Mouse (Mus musculus) forebrain, embryonic 10.5 days (tissue): ENCODE measurements at regions not wholly inside any gene's neighbourhood (a gene's known extent, or its start where the extent isn't known, plus 50 kb on each side); places are given as distances from the start of the nearest gene placed in this dataset.

Experiments
- DNase-seq: peaks from one replicate; pipeline ENCODE4 v3.0.0-alpha.2; 2017; ENCODE audit warnings: low spot score; ENCODE audit errors: extremely low spot score
- H3K27ac ChIP-seq: fragments of 300-500 bp; sonication (generic); 2 replicates; pipeline ENCODE4 v1.5.1; 2016; ENCODE audit warnings: mild to moderate bottlenecking
- H3K27me3 ChIP-seq: fragments of 300-500 bp; sonication (generic); 2 replicates; pipeline ENCODE4 v1.6.1; 2016; ENCODE audit warnings: mild to moderate bottlenecking; ENCODE audit not compliant: poor library complexity, severe bottlenecking
- H3K36me3 ChIP-seq: fragments of 300-500 bp; sonication (generic); replicated peaks from 2 replicates; pipeline ENCODE4 v1.6.1; 2016; ENCODE audit warnings: mild to moderate bottlenecking, moderate library complexity
- H3K4me1 ChIP-seq: fragments of 300-500 bp; sonication (generic); 2 replicates; pipeline ENCODE4 v1.6.1; 2016
- H3K4me3 ChIP-seq: fragments of 300-500 bp; sonication (generic); 2 replicates; pipeline ENCODE4 v1.5.1; 2016; ENCODE audit warnings: mild to moderate bottlenecking, moderate library complexity
- H3K9me3 ChIP-seq: fragments of 300-500 bp; sonication (generic); 2 replicates; pipeline ENCODE4 v1.6.1; 2016; ENCODE audit warnings: mild to moderate bottlenecking, moderate library complexity
- WGBS: fragments of 180-500 bp; shearing (Covaris S2); methylation state at CpG from one replicate; pipeline ENCODE4 v1.1.7; 2016; 5-methylcytosine and 5-hydroxymethylcytosine counted together

DNA sequence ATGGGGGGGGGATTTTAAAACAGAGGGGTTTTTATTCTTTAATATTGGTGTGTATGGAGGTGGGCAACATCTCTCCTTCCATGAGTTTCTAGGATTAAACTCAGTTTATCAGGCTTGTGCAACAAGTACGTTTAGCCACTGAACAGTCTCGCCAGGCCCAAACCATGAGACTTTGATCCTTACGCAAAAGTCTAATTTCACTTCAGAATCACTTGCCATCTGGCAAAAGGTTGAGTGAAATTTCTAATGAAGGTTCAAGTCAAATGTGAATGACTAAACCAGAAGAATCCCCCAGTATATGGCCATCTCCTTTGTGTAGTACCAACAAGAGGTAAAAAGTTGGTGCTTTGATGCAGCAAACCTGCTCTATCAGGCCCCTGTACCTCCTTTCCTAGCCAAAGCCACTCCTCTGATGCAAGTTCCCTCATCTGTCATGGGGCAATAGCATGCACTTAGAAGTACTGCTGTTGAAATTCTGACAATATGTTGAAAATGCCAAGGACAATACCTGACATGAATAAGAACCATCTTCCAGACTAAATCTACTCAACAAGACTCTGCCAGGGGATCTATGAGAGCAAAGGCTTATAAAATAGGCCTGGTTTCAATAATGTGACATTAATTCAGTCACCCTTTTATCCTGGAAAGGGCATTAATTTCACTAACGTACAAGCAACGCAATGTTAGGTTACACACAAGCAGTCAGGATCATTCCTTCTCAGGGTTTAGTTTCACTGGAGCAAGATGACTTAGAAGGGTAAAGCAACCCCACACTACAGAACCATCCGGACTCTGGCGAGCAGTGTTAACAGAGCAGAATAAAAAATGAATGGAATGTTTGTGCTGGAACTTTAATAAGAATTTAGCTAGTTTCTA is 51.9 kb upstream of the Nampt start:
- H3K9me3 ChIP-seq: no peaks in the 10 kb centered on the region
- H3K4me3 ChIP-seq: no peak overlapping the region
- 90% methylated on average over 7 of the region's 7 CpGs for WGBS
- no peak for DNase-seq
- no peak overlapping the region for H3K27ac ChIP-seq
- no peaks in the 10 kb centered on the region for H3K4me1 ChIP-seq
- no peaks in the 10 kb centered on the region for H3K27me3 ChIP-seq
- no peaks in the 10 kb centered on the region for H3K36me3 ChIP-seq

DNA sequence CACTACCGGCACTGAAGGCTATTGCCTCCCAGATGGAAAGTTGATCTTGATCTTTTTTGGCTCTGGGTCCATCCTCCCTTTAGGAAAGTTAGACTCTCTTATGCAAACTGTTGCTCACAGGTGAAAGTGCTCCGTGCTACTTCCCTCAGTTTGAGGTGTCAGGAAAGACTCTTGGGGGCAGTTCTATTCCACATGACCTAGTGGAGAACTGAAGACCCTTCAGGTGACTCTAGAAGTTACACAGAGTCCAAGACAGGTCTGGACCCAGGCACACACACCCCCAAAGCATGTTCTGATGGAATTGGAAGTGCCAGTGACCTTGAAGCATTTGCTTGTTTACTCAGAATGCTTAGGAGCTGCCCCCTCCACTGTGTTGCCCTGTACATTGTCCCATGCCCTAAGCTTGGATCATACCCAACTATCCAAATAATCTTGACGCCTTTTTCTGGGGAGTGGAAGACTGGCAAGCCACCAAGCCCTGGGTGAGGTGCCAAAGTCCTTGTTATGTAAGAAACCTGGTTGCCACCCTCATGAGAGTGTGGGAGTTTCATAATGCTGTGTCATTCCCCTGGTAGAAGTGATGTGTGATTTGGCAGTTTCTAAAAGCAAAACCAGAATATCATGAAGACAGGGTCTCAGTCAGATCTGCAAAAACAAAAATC is 51.1 kb upstream of the Nampt start:
- Histone ChIP-seq H3K27me3 (no peaks in the 10 kb centered on the region), H3K4me1 (no peaks in the 10 kb centered on the region), H3K9me3 (no peaks in the 10 kb centered on the region), H3K4me3 (no peak overlapping the region), H3K27ac (no peak overlapping the region), H3K36me3 (no peaks in the 10 kb centered on the region)
- no peak for DNase-seq
- WGBS: 84% methylated on average over 3 of the region's 3 CpGs

DNA sequence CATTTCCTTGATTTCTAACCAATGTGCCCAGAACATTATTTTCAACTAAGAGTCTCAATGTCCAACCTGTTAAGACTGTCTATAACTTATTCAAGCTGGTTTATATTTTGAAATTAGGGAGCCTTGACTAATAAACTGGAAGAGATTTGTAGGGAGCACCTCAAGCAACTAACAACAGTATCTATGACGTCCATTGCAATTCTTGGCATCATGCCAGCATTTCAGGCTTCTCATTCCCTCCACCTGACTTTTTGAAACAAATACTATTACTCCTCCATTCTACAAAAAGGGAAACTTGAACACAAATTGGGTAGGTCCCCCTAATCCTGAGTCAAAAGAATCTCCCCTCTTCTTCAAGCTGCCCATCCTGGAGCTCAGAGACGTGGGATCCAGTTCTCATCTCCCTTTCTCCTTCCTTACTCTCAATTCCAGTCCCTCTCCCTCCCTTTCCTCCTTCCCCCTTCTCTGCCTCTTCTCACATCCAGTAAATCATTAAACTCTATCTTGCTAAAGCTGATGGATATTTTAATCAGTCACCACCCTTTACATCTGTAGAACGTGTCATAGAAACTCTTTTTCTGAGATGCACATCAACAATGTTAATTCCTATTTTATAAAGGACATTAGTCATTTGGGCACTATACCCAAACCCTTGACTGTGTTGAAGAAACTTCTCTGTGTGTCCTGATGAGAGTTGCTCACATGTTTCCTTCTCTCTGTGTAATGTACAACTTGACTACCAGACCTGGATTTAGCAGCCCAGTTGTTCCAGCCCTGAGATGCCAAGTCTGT is 50.4 kb upstream of the Nampt start:
- Histone ChIP-seq H3K4me3 (no peak overlapping the region), H3K4me1 (no peaks in the 10 kb centered on the region), H3K27ac (no peak overlapping the region), H3K36me3 (no peaks in the 10 kb centered on the region), H3K27me3 (no peaks in the 10 kb centered on the region), H3K9me3 (no peaks in the 10 kb centered on the region)
- DNase-seq: no peak
- WGBS: 82% methylated on average over 3 of the region's 3 CpGs
